Mouse (Mus musculus) MEL-GATA-1-ER (cell line): ENCODE results near the gene Crybg1.
"Not testable (repeated sequence)": the region's sequence is repeated elsewhere in the genome, so short reads cannot be mapped to it uniquely, and the experiment has no call there.

Source experiments
- DNase-seq: peaks from one replicate; pipeline ENCODE4 v3.0.0-alpha.2; 2012; ENCODE audit warnings: low read depth; ENCODE audit errors: extremely low read depth

Crybg1 gene

DNA sequence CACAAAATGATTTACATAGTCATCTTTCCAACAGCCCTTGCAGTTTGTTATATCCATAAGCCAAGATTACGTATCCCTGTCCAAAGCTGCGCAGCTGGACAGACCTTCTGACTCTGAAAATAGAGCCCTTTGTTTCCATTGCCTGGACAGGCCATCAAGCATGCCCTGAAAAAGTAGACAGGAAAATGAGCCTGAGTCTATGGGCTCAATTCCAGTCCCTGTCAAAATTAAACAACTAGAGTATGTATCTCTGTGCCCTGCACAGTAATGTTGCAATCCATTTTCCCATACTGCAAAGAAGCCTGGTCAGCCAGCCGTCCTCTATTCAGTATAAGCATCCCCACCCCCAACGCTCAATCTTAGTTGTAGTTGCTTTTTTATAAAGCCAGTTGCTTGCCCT, 141.8 kb downstream of the Crybg1 start:
- DNase-seq: no peak

DNA sequence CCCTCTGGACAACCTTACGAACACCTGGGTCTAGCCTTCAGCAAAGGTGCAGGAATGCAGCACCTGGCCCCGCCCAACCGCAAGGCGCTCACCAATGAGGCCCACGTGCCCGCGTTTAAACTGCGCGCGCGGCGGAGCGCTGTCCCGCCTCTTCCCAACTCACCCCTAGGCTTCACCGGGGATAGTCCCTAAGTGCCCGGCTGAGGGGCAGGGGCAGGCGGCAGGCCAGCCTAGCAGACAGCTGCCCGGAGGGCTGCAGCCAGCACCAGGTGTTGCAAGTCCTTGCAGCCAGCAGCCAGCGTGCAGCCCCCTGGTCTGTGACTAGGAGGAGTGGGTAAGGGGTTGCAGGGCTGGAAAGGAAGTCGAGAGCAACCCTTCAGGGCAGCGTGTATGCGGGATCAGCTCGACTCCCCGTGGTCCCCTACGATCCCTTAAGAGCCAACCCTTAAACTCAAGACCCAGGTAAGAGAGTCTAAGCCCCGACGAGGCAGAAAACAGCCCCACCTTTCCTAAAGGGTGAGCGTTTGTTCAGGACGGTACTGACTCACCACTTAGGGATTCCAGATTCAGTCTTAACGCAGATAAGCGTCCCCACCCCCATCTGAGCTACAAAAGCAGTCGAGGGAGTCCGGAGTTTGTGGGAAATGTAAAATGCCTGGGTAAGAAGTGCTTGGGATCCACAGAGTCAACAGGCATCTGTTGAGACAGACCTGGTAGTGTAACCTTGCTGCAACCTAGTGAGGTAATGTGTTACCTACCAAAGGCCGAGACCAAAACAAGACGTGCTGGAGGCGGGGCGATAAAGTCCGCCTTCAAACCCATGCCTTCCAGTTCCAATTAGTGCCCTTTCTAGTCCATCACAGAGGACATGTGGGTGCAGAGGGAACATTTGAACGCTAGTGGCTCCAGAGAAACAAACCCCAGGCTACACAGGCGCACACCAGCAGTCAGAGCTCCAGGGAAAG, 142.7 kb downstream of the Crybg1 start:
- no peak for DNase-seq

DNA sequence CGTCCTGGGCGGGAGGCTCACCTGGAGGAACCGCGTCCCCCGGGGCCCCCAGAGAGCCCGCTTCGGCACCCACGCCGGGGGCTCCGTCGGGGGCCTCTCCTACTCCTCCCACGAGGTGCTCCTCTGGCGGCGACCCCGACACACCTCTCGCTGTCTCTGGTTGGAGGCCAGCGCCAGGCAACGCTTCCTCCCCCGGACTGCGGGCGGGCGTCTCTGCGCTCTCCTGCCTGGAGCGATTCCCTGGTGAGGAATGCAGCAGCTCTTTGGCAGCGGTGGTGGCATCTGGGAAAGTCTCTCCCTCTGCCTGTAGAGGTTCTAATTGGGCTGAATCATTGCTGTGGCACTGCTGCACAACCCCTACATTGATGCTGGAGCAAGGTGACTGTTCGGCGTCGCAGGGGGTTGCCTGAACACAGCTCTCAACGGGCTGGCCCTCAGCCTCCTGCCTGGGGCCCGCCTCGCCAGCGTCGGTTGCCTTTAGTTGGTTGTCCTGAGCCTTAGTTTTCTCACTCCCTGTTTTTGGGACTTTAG, 144.4 kb downstream of the Crybg1 start:
- DNase-seq: no peak

DNA sequence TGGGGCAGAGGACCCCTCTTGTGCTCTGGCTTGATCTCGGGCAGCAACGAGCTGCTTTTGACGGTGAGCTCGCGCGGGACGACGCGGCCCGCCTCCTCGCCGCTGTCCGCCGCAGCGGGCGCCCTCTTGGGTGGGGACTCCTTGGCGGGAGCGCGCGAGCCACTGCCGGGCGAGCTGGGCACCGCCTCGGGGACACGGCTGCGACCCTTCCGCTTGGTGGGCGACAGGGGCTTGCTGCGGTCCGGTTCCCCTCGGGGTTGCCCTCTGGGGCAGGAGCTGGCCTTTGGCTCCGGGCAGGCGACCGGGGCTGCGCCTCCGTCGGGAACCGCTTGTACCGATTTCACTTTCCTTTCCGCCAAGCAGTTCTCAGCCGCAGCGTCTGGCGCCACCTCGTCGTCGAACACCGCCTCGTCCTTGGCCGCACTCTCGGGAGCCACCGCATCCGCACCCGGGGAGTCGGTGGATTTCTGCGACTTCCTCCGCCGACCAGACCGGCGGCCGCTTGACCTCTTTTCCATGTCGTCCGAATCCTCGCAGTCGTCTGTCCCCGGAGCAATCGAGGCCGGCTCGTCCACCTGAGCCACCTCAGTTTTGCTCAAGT, 145.0 kb downstream of the Crybg1 start:
- no peak for DNase-seq

DNA sequence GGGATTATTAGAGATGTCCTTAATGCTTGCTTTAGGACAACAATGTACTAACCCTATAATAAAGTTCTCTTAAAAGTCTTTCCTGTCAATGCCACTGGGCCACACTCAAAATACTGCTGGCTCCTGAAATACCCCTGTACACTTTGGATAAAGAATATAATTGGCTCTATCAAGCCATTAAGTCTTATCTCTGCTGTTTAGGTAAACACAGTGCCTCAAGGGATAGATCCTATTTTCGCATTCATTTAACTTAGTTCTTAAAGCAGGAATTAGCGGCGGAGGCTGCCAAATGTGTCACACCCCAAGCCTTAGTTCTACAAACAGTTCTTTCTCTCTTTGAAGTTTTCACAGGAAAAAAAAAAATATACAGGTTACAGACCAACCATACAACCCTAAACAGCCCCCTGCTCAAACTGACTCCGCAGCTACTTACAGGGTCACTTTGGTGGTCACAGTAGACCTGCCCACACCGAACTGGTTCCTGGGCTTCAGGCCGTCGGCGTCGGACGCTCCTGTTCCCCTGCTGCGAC, 145.6 kb downstream of the Crybg1 start:
- DNase-seq: no peak

DNA sequence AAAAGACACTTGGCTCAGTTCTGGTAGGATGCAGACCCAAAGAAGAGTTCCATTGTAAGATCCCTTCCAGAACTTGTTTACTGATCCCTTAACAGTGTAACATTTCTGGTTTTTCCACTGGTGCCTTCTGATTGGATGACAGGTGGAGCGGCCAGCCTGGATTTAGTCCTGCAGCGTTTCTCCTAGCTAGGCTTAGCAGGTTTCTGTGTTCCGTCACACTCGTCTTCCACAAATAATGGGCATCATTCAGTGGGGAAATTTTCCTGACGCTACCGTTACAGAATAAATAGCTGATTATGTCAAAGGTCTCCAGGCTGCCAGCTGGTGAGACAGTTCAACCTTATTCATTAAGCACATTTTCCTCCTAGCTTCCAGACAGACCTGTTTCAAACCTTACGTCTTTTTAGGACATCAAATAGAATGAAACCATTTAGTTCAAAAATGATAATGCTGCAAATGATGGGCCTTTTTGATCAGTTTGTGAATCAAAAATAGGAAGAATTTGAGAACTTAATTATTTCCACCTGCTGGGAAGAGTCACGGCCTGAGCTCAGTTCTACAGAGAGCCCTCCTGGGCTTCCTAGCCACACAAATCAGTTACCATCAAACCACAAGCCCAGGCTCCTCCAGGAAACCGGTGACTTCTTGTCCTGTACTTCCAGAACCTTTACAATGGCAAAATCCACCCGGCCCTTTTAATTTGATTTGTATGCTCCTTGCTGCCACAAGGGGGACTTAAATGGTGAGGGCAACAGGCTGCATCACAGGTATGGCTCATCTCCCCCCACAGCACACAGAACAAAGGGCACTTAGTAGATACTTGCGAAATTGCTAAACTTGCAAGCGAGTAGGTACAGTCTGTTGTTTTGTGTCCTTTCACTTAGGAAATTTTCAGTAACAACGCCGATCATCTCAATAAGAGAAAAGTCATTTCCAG, 146.4 kb downstream of the Crybg1 start:
- no peak for DNase-seq

DNA sequence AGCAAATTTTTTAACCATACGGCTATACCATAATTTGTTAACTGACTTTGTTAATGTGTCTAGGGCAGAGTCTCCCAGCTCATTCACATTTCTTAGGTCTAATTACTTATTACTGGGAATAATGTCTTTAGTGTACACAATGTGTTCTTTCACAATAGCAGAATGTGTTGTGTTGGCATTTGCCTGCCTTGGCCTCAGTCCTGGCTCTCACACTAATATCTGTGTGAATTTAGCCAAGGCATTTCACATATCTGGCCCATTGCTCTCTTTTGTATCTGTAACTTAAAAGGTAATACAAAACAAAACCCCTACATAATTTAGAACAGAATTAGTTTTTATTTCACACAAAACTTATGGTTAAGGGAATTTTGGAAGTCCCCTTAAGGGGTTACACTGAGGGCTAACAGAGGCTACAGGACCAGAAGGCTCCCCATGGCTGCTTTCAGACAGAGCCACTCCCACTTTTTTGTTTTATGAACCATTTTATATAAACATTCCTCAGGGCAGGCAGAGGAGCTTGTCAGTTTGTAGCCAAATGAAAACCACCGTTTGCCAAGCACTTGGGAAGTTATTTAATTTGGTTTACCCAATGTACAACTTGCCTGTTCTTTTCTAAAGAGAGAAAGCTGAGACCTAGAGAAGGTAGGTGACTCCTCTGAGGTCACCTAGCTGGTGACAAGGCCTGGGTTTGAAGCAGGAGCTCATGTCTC, 148.3 kb downstream of the Crybg1 start:
- DNase-seq: no peak

DNA sequence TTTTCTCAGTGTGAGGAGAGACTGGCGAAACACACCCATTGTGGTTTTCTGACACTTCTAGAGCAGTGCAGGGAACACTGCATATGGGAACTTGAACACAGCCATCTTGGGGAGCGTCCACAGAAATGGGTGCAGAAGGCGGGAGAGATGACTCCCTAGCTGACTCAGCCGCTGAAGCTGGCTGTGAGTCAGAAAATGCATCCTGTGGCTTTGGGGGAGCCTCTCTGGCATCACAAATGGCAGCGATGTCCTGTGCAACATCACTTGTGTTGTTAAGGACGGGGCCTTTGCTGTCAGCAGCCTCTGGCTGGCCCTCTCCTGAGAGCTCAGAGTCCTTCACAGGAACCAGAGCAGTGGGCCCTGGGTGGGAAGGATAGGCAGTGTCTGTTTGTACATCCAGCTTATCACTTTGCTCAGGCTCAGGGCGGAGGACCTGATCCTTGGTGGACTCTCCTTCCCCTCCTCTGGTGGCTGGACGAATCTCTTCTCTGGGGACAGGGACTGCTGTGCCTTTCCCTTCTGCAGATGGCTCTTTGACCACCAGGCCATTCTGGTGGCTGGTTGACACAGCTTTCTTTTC, 150.1 kb downstream of the Crybg1 start:
- no peak for DNase-seq

DNA sequence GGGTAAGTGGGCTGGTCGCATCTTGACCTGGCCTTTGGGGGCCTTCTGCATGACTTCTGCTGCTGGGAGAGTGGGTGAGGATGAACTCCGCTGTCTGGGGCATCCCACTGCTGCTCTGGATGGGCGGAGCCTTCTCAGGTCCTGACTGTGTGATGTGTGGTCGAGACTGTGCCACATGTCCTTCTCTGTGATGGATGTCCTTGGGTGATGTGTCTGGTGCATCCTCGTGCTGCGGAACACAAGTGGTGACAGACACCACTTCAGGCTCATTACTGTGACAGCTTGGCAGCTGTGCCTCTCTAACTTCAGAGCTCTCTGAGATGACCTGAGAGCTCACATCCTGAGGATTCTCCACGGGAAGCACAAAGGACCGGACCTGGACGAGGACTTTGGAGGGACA, 150.6 kb downstream of the Crybg1 start:
- no peak for DNase-seq

DNA sequence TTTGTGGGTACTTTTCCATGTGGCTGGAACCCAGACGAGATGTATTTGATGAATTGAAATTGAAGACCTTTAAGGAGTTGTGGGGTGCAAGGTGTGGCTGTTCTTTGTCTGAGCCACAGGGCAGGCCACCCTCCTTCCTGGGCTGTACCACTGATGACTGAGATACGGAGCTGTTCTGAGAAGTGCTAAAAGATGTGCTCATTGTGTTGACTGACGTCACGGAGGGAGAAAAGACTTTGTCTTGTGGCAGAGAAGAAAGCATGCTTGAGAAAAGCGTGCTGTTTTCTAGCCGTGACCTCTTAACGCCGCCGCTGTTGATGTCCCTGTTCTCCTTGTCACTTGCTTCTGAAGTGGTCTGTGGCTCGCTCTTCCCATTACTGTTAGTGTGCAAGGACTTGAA, 151.4 kb downstream of the Crybg1 start:
- no peak for DNase-seq

DNA sequence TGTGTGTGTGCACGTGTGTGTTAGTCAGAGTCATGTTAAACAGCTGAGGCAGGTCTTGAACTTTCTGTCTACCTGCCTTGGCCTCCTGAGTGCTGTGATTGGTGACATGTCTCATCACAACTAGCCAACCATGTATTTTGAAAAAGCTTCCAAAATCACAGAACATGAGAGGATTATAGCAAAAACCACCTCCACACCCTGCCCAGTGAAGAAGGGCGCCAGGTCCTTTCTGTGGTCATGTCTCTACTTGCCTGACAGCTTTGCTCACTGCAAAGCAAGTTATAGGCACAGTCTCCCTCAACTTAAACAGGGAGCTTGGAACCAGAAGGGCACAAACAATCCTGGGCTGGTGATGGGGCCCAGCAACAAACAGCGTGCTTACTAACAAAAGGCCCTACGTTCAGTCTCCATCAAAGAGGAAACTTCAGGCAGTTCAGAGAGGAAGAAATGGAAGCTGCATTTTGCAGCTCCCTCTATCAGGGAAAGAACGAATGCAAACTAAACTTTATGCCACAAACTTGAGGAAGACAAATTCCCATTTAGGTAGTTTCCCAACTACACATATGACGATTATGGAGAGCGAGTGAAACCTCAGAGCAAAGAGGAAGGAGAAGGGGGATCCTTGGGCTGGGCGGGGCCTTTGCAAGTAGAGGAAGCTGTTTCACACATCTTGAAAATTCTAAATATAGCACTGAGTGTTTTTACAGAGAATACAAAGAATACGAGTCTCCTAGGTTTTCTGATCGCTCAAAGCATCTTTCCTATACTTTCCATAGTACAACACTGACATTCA, 152.6 kb downstream of the Crybg1 start:
- DNase-seq: peak; percentile 42

DNA sequence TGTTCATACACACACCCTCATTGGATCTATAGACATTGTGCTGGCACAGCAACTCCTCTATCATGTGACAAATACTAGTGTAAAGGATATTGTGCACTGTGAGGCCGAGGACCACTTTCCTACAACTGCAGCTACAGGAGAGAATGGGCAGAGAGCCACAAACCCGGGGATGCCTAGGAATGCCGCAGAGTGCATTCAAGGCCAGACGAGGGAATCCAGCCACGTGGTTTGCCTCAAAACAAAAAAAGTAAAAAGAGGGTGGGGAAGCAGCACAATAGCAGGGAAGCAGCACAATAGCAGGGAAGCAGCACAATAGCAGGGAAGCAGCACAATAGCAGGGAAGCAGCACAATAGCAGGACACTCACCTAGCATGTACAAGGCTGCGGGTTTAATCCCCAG, 155.5 kb downstream of the Crybg1 start:
- no peak for DNase-seq

DNA sequence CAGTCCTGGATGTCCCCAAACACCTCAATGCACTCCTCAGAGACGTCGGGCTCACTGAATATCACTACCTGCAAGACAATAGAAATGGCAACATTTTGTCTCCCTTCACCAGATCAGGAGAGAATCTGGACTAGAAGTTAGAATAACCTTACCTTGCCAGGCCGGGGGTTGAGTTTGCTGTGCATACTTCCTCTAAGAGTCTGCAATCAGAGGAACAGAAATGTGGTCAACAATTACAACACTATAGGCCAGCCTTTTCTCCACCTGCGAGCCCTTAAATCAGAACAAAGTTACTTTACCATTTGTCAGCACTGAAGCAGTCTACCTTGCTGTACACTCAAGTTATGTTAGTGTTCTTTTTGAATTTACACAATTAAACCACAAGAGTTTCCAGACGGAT, 156.1 kb downstream of the Crybg1 start:
- DNase-seq: no peak

DNA sequence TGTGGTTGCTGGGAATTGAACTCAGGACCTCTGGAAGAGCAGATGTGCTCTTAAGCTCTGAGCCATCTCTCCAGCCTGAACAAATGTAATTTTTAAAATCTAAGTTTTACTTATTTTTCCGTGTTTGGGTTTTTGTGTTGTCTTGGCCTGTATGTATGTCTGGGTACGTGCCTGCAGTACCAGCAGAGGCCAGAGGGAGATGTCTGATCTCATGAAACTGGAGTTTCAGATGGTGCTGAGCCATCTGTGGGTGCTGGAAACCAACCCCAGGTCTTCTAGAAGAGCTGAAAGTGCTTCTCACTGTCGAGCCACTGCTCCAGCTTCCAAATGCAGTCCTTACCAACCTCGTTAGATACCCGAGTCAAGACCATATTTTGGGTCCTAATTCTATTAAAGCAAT, 157.4 kb downstream of the Crybg1 start:
- no peak for DNase-seq

DNA sequence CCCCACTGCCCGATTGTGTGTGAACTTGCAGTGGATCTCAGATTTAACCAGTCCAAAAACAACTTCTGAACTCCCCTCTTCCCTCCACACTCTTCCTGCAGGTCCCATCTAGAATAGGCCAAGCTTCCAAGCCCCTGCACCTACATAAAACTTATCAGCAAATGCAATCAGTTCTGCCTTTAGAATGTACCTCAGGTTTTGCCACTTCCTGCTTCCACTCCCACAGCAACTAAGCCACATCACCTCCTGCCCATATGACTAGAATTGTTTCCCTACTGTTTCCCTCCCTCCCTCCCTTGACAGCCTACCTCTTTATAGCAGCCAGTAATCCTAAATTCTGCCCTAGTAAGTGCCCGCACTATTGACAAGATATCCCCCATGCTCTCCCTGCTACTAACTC, 164.8 kb downstream of the Crybg1 start:
- DNase-seq: no peak

DNA sequence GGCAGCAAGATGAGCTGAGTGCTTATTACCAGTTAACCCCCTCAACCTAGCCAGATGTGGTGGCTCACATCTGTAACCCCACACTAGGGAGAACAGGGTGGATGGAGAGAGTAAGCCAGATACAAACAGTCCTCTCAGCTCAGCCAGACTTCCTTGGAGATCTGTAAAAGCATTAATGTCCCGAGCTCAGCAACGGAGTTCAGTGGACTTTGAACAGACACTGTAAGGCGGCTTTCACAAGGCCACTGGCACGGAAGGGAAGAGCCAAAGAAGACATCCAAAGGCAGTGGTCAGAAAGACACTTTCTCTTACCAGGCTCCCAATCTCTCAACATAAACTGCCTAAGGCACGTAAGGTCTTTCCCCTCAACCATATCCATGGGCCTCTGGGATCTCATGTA, 165.4 kb downstream of the Crybg1 start:
- DNase-seq: no peak

DNA sequence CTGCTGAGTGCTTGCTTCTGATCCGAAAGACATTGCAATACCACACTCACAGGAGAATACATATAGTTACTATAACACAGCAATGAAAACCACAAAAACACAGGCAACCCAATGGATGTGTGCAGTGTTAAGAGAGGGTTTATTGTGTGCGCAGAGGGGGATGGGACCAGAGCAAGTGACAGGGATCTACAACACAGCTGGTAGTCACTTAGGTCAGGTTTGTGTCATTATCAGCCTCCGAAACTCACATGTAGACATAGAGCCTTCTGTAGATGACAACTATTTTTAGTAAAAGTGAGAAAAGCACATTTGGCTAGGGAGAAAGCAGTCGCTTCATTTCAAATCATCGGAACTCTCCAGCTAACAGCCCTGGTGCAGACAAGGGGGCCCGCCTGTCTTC, 166.2 kb downstream of the Crybg1 start:
- DNase-seq: no peak

DNA sequence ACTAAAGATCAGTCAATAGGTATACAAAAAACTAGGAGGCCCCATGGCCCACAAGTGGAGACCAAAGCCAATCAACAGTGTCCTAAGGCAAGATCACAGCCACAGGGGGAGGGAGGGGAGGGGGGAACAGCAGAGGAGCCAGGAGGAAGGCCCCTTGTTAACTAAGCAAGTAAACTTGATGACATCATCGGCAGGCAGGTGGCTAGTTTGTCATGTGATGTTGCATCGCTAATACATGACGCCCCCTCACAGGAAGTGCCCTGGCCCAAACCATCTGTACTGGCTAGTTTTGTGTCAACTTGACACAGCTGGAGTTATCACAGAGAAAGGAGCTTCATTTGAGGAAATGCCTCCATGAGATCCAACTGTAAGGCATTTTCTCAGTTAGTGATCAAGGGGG, 167.9 kb downstream of the Crybg1 start:
- DNase-seq: not testable (repeated sequence)

DNA sequence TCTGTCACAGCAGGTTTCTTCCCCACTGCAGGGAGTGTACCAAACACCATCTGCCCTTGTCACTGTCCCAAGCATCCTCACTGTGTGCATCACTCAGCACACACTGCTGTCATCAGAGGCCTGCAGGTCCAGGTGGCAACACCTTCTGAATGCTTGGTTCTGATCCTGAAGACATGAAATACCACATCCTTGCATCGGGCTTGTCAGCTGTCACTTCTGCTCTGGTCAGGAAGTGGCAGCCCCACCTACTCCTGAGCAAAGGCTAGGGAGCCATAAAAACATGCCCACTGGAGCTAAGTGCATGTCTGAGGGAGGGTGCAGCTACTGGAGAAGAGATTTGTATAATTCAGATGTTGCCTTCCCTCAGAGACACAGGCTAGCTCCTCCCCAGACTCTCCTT, 168.6 kb downstream of the Crybg1 start:
- DNase-seq: no peak

DNA sequence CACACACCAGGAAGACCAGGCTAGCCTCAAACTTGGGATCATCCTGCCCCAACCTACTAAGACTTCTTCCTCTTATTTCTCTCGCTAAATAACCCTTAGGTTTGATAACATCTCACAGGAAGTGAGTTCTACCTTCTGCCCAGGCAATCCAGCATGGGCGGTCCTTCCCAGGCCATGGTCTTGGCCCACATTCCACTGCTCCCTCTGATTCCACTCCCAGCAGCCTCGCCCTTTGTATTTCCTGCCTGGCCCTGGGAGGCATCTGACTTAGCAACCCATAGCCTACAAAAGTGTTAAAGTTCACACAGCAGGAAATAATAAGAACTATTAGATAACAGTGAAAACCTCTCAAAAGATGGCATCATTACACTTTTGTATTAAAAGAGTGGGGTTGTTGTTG, 171.3 kb downstream of the Crybg1 start:
- DNase-seq: no peak
